ENCODE assay signal across 15 mouse cellular contexts in the genomic region with DNA sequence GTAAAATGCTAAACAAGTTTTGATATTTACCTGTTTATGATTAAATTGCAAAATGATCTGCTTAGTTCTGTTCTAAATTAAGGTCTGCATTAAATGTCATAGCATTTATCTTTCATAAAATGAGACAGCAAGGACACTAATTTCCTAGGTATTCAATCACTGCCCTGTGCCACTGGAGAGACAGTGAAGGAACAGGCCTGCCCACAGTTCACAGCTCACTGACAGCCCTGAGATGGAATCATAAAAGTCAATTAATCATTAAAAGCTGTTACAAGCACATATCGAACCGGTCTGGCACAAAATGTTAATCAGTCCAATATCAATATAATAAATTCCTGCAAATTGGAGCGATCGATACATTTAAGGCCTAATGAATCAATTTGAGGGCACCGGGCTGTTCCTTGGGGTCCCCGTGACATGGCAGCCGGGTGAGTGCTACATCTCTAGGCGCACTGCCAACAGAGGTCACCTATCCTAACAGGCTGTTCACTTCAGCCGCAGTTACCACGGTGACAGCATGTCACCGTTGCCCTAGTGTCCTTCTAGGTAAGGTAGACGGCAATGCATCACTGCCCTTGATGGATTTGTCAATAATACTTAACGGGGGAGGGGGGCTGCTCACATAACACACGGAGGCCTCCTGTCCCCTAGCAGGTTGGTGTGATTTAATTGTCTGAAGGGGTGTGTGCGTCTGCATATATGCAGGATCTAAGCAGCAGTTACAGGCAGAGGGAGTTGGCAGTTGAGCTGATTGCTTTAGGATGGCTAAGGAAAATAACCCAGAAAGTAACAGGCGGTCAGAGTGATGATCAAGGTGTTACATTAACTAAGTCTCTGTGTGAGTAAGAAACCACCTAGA. TPM values are rescaled to one million over a fixed set of nuclear protein-coding genes. Genes with fewer than 3 reads are reported as not detected.
A peak's percentile ranks its signal among the peaks of the same experiment; 100 is the strongest.
DNase-seq lines count a peak whose midpoint lies in the region; ATAC-seq lines count a peak whose summit lies in the region.
"Had no signal": no experiment of that assay in that cellular context is flagged by ENCODE, and none has a peak within 500 bp of the region (broad histone marks: within the 10 kb centered on the region; RNA-seq: fewer than 3 reads in every experiment).

No protein-coding gene starts in this region.

- H3K27ac ChIP-seq in hindbrain, embryonic 15.5 days (replicated peaks), result no peak overlapping the region
- peak overlapping the region; percentile 54 for H3K27ac ChIP-seq in kidney, embryonic 15.5 days
- peak overlapping the region; percentile 37; the same call in 1 of the 2 replicates for H3K27ac ChIP-seq in midbrain, embryonic 14.5 days (replicated peaks; ENCODE audit: low read depth, low read length)
- H3K27ac ChIP-seq: embryonic facial prominence, embryonic 10.5 days; forebrain, embryonic 10.5 days; stomach, embryonic 15.5 days had no signal

- peak; percentile 74; the same call in 1 of the 2 replicates for ATAC-seq in hindbrain, embryonic 15.5 days (ENCODE audit: low FRiP score, low read depth)
- ATAC-seq in kidney, embryonic 15.5 days (replicated peaks; ENCODE audit: low FRiP score), result peak; percentile 92
- ATAC-seq in midbrain, embryonic 14.5 days (ENCODE audit: low FRiP score, low TSS enrichment), result 0 out of 2 replicates have a peak, but pooled peaks have one; percentile 17
- ATAC-seq: activated CD4-positive, CD25-positive, alpha-beta regulatory T cell, adult 4 months had no signal

- WGBS in hindbrain, embryonic 15.5 days, result 50% methylated on average over 16 of the region's 16 CpGs
- 36% methylated on average over 16 of the region's 16 CpGs for WGBS in kidney, embryonic 15.5 days
- WGBS in midbrain, embryonic 14.5 days, result 58% methylated on average over 16 of the region's 16 CpGs

- no peak overlapping the region for H3K4me3 ChIP-seq in hindbrain, embryonic 15.5 days
- no peak overlapping the region for H3K4me3 ChIP-seq in kidney, embryonic 15.5 days (replicated peaks)
- no peak overlapping the region for H3K4me3 ChIP-seq in midbrain, embryonic 14.5 days (replicated peaks; ENCODE audit: low read depth, low read length)
- H3K4me3 ChIP-seq: embryonic facial prominence, embryonic 10.5 days; forebrain, embryonic 10.5 days; stomach, embryonic 15.5 days had no signal

- no peaks in the 10 kb centered on the region for H3K27me3 ChIP-seq in hindbrain, embryonic 15.5 days
- no peaks in the 10 kb centered on the region for H3K27me3 ChIP-seq in kidney, embryonic 15.5 days
- no peaks in the 10 kb centered on the region for H3K27me3 ChIP-seq in midbrain, embryonic 14.5 days (ENCODE audit: control insufficient read depth, insufficient read depth, low read length)
- H3K27me3 ChIP-seq: stomach, embryonic 15.5 days had no signal

- H3K4me1 ChIP-seq in hindbrain, embryonic 15.5 days (replicated peaks), result peaks cover 16% of the 10 kb centered on the region
- H3K4me1 ChIP-seq in kidney, embryonic 15.5 days, result 0 out of 2 replicates have a peak, but pooled peaks cover 2% of the 10 kb centered on the region
- H3K4me1 ChIP-seq in midbrain, embryonic 14.5 days (ENCODE audit: control insufficient read depth, insufficient read depth, low read length), result peaks cover 6% of the 10 kb centered on the region
- H3K4me1 ChIP-seq: embryonic facial prominence, embryonic 10.5 days; stomach, embryonic 15.5 days had no signal

- H3K9ac ChIP-seq in hindbrain, embryonic 15.5 days, result no peak overlapping the region
- no peak overlapping the region for H3K9ac ChIP-seq in kidney, embryonic 15.5 days
- no peak overlapping the region for H3K9ac ChIP-seq in midbrain, embryonic 14.5 days (replicated peaks; ENCODE audit: low read length)
- H3K9ac ChIP-seq: stomach, embryonic 15.5 days had no signal

- no peaks in the 10 kb centered on the region for H3K36me3 ChIP-seq in hindbrain, embryonic 15.5 days
- H3K36me3 ChIP-seq in kidney, embryonic 15.5 days, result no peaks in the 10 kb centered on the region
- H3K36me3 ChIP-seq in midbrain, embryonic 14.5 days (ENCODE audit: control insufficient read depth, insufficient read depth, low read length), result no peaks in the 10 kb centered on the region
- H3K36me3 ChIP-seq: embryonic facial prominence, embryonic 10.5 days; forebrain, embryonic 10.5 days; G1E; stomach, embryonic 15.5 days had no signal

- no peak overlapping the region for H3K4me2 ChIP-seq in hindbrain, embryonic 15.5 days
- 0 out of 2 replicates have a peak overlapping the region, but pooled peaks have one; percentile 0 for H3K4me2 ChIP-seq in kidney, embryonic 15.5 days
- no peak overlapping the region for H3K4me2 ChIP-seq in midbrain, embryonic 14.5 days (ENCODE audit: low read length)
- H3K4me2 ChIP-seq: stomach, embryonic 15.5 days had no signal

- peak; percentile 14 for DNase-seq in embryo, embryonic 10 days (ENCODE audit: low spot score)
- no peak for DNase-seq in embryo, embryonic 9.5 days (ENCODE audit: extremely low spot score)
- peak; percentile 42 for DNase-seq in midbrain, embryonic 14.5 days
- DNase-seq in lung, postnatal 10 days, result no peak
- DNase-seq in thymus, postnatal 14 days, result no peak
- no peak for DNase-seq in spleen, postnatal 36 days (ENCODE audit: low spot score in 2 of 2)
- DNase-seq: gastrocnemius, postnatal 36 days had no signal

- no peaks in the 10 kb centered on the region for H3K9me3 ChIP-seq in hindbrain, embryonic 15.5 days
- H3K9me3 ChIP-seq in kidney, embryonic 15.5 days (replicated peaks), result no peaks in the 10 kb centered on the region
- H3K9me3 ChIP-seq in midbrain, embryonic 14.5 days (ENCODE audit: control insufficient read depth, low read length), result no peaks in the 10 kb centered on the region
- H3K9me3 ChIP-seq: embryonic facial prominence, embryonic 10.5 days; forebrain, embryonic 10.5 days; G1E; stomach, embryonic 15.5 days had no signal

RNA-seq across cellular contexts. Expression of gene Pou3f3, which starts 46.0 kb away (rescaled TPM):
- 11.0 and 16.4 TPM in 2 replicates for polyA plus RNA-seq in hindbrain, embryonic 15.5 days (2015; fragmentation: Nextera tagmentation; extraction: Ambion mirVana)
- polyA plus RNA-seq in kidney, embryonic 15.5 days (2015; fragmentation: Nextera tagmentation; extraction: Ambion mirVana), result 8.9 and 9.2 TPM in 2 replicates
- 20.0 and 24.5 TPM in 2 replicates for polyA plus RNA-seq in midbrain, embryonic 14.5 days (2014; fragmentation: Nextera tagmentation; extraction: Ambion mirVana)
- polyA plus RNA-seq: G1E; heart, embryonic 16.5 days had no signal

Comparison
In these comparisons a context has a peak if more than half of its experiments do, and no peak if none do; other contexts are left out.
1. DNase-seq: peak in embryo, embryonic 10 days (single experiment) and midbrain, embryonic 14.5 days (single experiment); none in embryo, embryonic 9.5 days (single experiment), lung, postnatal 10 days (single experiment), thymus, postnatal 14 days (single experiment) and spleen, postnatal 36 days (0 of 2).
2. ATAC-seq: peak in every context shown above with its lines; median percentile 92 in kidney, embryonic 15.5 days; 74 in hindbrain, embryonic 15.5 days; 17 in midbrain, embryonic 14.5 days.